Mouse (Mus musculus): Measurements from ENCODE around the gene Nat9. TPM values are rescaled to one million over a fixed set of nuclear protein-coding genes. Genes with fewer than 3 reads are reported as not detected.

Gene Nat9
- polyA plus RNA-seq, 1 experiment from 2014 or later: 16.5 TPM

- Histone ChIP-seq H3K9me3 (ENCODE audit: control insufficient read depth, low read length) (no peaks in the 10 kb centered on the region), H3K4me3 (ENCODE audit: control insufficient read depth in 1 of 2, insufficient read depth in 1 of 2, low read depth in 1 of 2, low read length in 2 of 2) (no peak overlapping the region), H3K27me3 (ENCODE audit: control insufficient read depth, insufficient read depth, low read length) (no peaks in the 10 kb centered on the region), H3K4me1 (ENCODE audit: control insufficient read depth in 2 of 2, insufficient read depth in 2 of 2, low read length in 2 of 2) (peaks cover 3% of the 10 kb centered on the region in 2 experiments; a peak in 2 of 4 replicates), H3K9ac (ENCODE audit: low read length) (no peak overlapping the region), H3K27ac (replicated peaks in 1 of 2; ENCODE audit: control insufficient read depth in 1 of 2, insufficient read depth in 1 of 2, low read depth in 2 of 2, low read length in 2 of 2) (no peak overlapping the region), H3K36me3 (ENCODE audit: control insufficient read depth, insufficient read depth, low read length) (peaks cover 37% of the 10 kb centered on the region), H3K4me2 (ENCODE audit: low read length) (no peak overlapping the region)
- 64% methylated on average over 12 of the region's 12 CpGs for WGBS
- ATAC-seq (ENCODE audit: insufficient number of reproducible peaks, insufficient read depth, low FRiP score, low read depth): no peak
Observed at GRCm38 (mm10) chr11:115198932-115199384, 11.3 kb upstream of the Nat9 start.

- Histone ChIP-seq H3K27ac (replicated peaks in 1 of 2; ENCODE audit: control insufficient read depth in 1 of 2, insufficient read depth in 1 of 2, low read depth in 2 of 2, low read length in 2 of 2) (no peak overlapping the region), H3K36me3 (ENCODE audit: control insufficient read depth, insufficient read depth, low read length) (peaks cover 35% of the 10 kb centered on the region), H3K4me3 (ENCODE audit: control insufficient read depth in 1 of 2, insufficient read depth in 1 of 2, low read depth in 1 of 2, low read length in 2 of 2) (no peak overlapping the region), H3K4me1 (ENCODE audit: control insufficient read depth in 2 of 2, insufficient read depth in 2 of 2, low read length in 2 of 2) (peaks cover 3 to 4% of the 10 kb centered on the region in 2 experiments; a peak in 2 of 4 replicates), H3K4me2 (ENCODE audit: low read length) (no peak overlapping the region), H3K9ac (ENCODE audit: low read length) (no peak overlapping the region), H3K27me3 (ENCODE audit: control insufficient read depth, insufficient read depth, low read length) (no peaks in the 10 kb centered on the region), H3K9me3 (ENCODE audit: control insufficient read depth, low read length) (no peaks in the 10 kb centered on the region)
- 52% methylated on average over 8 of the region's 8 CpGs for WGBS
- no peak for ATAC-seq (ENCODE audit: insufficient number of reproducible peaks, insufficient read depth, low FRiP score, low read depth)
Observed at GRCm38 (mm10) chr11:115197558-115197957, 9.9 kb upstream of the Nat9 start.

- Histone ChIP-seq H3K36me3 (ENCODE audit: control insufficient read depth, insufficient read depth, low read length) (peaks cover 28% of the 10 kb centered on the region), H3K4me3 (ENCODE audit: control insufficient read depth in 1 of 2, insufficient read depth in 1 of 2, low read depth in 1 of 2, low read length in 2 of 2) (no peak overlapping the region), H3K27me3 (ENCODE audit: control insufficient read depth, insufficient read depth, low read length) (no peaks in the 10 kb centered on the region), H3K9me3 (ENCODE audit: control insufficient read depth, low read length) (no peaks in the 10 kb centered on the region), H3K27ac (replicated peaks in 1 of 2; ENCODE audit: control insufficient read depth in 1 of 2, insufficient read depth in 1 of 2, low read depth in 2 of 2, low read length in 2 of 2) (no peak overlapping the region), H3K4me2 (ENCODE audit: low read length) (no peak overlapping the region), H3K4me1 (ENCODE audit: control insufficient read depth in 2 of 2, insufficient read depth in 2 of 2, low read length in 2 of 2) (peaks cover 8 to 11% of the 10 kb centered on the region in 2 experiments; a peak in 3 of 4 replicates), H3K9ac (ENCODE audit: low read length) (no peak overlapping the region)
- no peak for ATAC-seq (ENCODE audit: insufficient number of reproducible peaks, insufficient read depth, low FRiP score, low read depth)
- WGBS: 14% methylated on average over 5 of the region's 5 CpGs
Observed at GRCm38 (mm10) chr11:115195933-115196332, 8.3 kb upstream of the Nat9 start.

GRCm38 (mm10) chr11:115194693-115195092 is 7.0 kb upstream of the Nat9 start:
- peaks cover 23% of the 10 kb centered on the region for H3K36me3 ChIP-seq (ENCODE audit: control insufficient read depth, insufficient read depth, low read length)
- WGBS: 45% methylated on average over 6 of the region's 6 CpGs
- no peaks in the 10 kb centered on the region for H3K9me3 ChIP-seq (ENCODE audit: control insufficient read depth, low read length)
- ATAC-seq (ENCODE audit: insufficient number of reproducible peaks, insufficient read depth, low FRiP score, low read depth): no peak
- H3K4me1 ChIP-seq (ENCODE audit: control insufficient read depth in 2 of 2, insufficient read depth in 2 of 2, low read length in 2 of 2): peaks cover 8 to 11% of the 10 kb centered on the region in 2 experiments; a peak in 3 of 4 replicates
- H3K9ac ChIP-seq (ENCODE audit: low read length): no peak overlapping the region
- no peaks in the 10 kb centered on the region for H3K27me3 ChIP-seq (ENCODE audit: control insufficient read depth, insufficient read depth, low read length)
- H3K27ac ChIP-seq (replicated peaks in 1 of 2; ENCODE audit: control insufficient read depth in 1 of 2, insufficient read depth in 1 of 2, low read depth in 2 of 2, low read length in 2 of 2): no peak overlapping the region
- H3K4me3 ChIP-seq (ENCODE audit: control insufficient read depth in 1 of 2, insufficient read depth in 1 of 2, low read depth in 1 of 2, low read length in 2 of 2): no peak overlapping the region
- no peak overlapping the region for H3K4me2 ChIP-seq (ENCODE audit: low read length)

GRCm38 (mm10) chr11:115192180-115192579 is 4.5 kb upstream of the Nat9 start:
- H3K4me1 ChIP-seq (ENCODE audit: control insufficient read depth in 2 of 2, insufficient read depth in 2 of 2, low read length in 2 of 2): peaks cover 12 to 17% of the 10 kb centered on the region in 2 experiments
- 0 out of 2 replicates have a peak, but pooled peaks cover 9% of the 10 kb centered on the region for H3K36me3 ChIP-seq (ENCODE audit: control insufficient read depth, insufficient read depth, low read length)
- ATAC-seq (ENCODE audit: insufficient number of reproducible peaks, insufficient read depth, low FRiP score, low read depth): no peak
- H3K9ac ChIP-seq (ENCODE audit: low read length): peak overlapping the region; percentile 54; the same call in 1 of the 2 replicates
- no peaks in the 10 kb centered on the region for H3K27me3 ChIP-seq (ENCODE audit: control insufficient read depth, insufficient read depth, low read length)
- peak overlapping the region; percentile 12 to 41; a peak in 1 of 4 replicates for H3K27ac ChIP-seq (replicated peaks in 1 of 2; ENCODE audit: control insufficient read depth in 1 of 2, insufficient read depth in 1 of 2, low read depth in 2 of 2, low read length in 2 of 2)
- 27% methylated on average over 9 of the region's 9 CpGs for WGBS
- no peaks in the 10 kb centered on the region for H3K9me3 ChIP-seq (ENCODE audit: control insufficient read depth, low read length)
- no peak overlapping the region for H3K4me3 ChIP-seq (ENCODE audit: control insufficient read depth in 1 of 2, insufficient read depth in 1 of 2, low read depth in 1 of 2, low read length in 2 of 2)
- peak overlapping the region; percentile 25 for H3K4me2 ChIP-seq (ENCODE audit: low read length)

- no peaks in the 10 kb centered on the region for H3K27me3 ChIP-seq (ENCODE audit: control insufficient read depth, insufficient read depth, low read length)
- H3K9ac ChIP-seq (ENCODE audit: low read length): no peak overlapping the region
- no peak for ATAC-seq (ENCODE audit: insufficient number of reproducible peaks, insufficient read depth, low FRiP score, low read depth)
Observed at GRCm38 (mm10) chr11:115189304-115189703, 1.6 kb upstream of the Nat9 start.

GRCm38 (mm10) chr11:115188539-115189231 is 1.0 kb upstream of the Nat9 start:
- peaks cover 12 to 21% of the 10 kb centered on the region in 2 experiments for H3K4me1 ChIP-seq (ENCODE audit: control insufficient read depth in 2 of 2, insufficient read depth in 2 of 2, low read length in 2 of 2)
- no peak for ATAC-seq (ENCODE audit: insufficient number of reproducible peaks, insufficient read depth, low FRiP score, low read depth)
- no peaks in the 10 kb centered on the region for H3K27me3 ChIP-seq (ENCODE audit: control insufficient read depth, insufficient read depth, low read length)
- H3K4me2 ChIP-seq (ENCODE audit: low read length): no peak overlapping the region; the same call in 1 of the 2 replicates
- H3K36me3 ChIP-seq (ENCODE audit: control insufficient read depth, insufficient read depth, low read length): 0 out of 2 replicates have a peak, but pooled peaks cover 9% of the 10 kb centered on the region
- no peak overlapping the region for H3K9ac ChIP-seq (ENCODE audit: low read length)
- no peak overlapping the region for H3K4me3 ChIP-seq (ENCODE audit: control insufficient read depth in 1 of 2, insufficient read depth in 1 of 2, low read depth in 1 of 2, low read length in 2 of 2)
- H3K9me3 ChIP-seq (ENCODE audit: control insufficient read depth, low read length): no peaks in the 10 kb centered on the region
- 84% methylated on average over 13 of the region's 13 CpGs for WGBS
- no peak overlapping the region; a peak in 1 of 4 replicates for H3K27ac ChIP-seq (replicated peaks in 1 of 2; ENCODE audit: control insufficient read depth in 1 of 2, insufficient read depth in 1 of 2, low read depth in 2 of 2, low read length in 2 of 2)

More at GRCm38 (mm10) chr11:115189304-115189703, 1.6 kb upstream of the Nat9 start:
- Histone ChIP-seq H3K9me3 (ENCODE audit: control insufficient read depth, low read length) (no peaks in the 10 kb centered on the region), H3K4me1 (ENCODE audit: control insufficient read depth in 2 of 2, insufficient read depth in 2 of 2, low read length in 2 of 2) (peaks cover 12 to 21% of the 10 kb centered on the region in 2 experiments), H3K27ac (replicated peaks in 1 of 2; ENCODE audit: control insufficient read depth in 1 of 2, insufficient read depth in 1 of 2, low read depth in 2 of 2, low read length in 2 of 2) (no peak overlapping the region; a peak in 1 of 4 replicates), H3K4me3 (ENCODE audit: control insufficient read depth in 1 of 2, insufficient read depth in 1 of 2, low read depth in 1 of 2, low read length in 2 of 2) (no peak overlapping the region), H3K4me2 (ENCODE audit: low read length) (no peak overlapping the region), H3K36me3 (ENCODE audit: control insufficient read depth, insufficient read depth, low read length) (0 out of 2 replicates have a peak, but pooled peaks cover 9% of the 10 kb centered on the region)
- 86% methylated on average over 6 of the region's 6 CpGs for WGBS

Data from heart, embryonic 14.5 days (tissue).